20 mouse cellular contexts compared by ENCODE assay signal in genomic region chr5:37792154-37792553, GRCm38 (mm10). TPM values are rescaled to one million over a fixed set of nuclear protein-coding genes. Genes with fewer than 3 reads are reported as not detected.
DNase-seq lines count a peak whose midpoint lies in the region; ATAC-seq and TF ChIP-seq lines count a peak whose summit lies in the region.
"Had no signal": no experiment of that assay in that cellular context is flagged by ENCODE, and none has a peak within 500 bp of the region (broad histone marks: within the 10 kb centered on the region; RNA-seq: fewer than 3 reads in every experiment).

No protein-coding gene starts in this region.

- TF ChIP-seq POLR2A in testis, adult 2 months (IDR thresholded peaks at IDR 0.05; ENCODE audit: control insufficient read depth, low read depth, low read length) = no peak

- no peaks in the 10 kb centered on the region for H3K4me1 ChIP-seq in kidney, postnatal 0 days (replicated peaks; ENCODE audit: insufficient read depth, low read length)
- H3K4me1 ChIP-seq in testis, adult 2 months (ENCODE audit: control insufficient read depth, insufficient read depth, low read length) = peaks cover 7% of the 10 kb centered on the region; the same call in 1 of the 2 replicates
- H3K4me1 ChIP-seq: forebrain, embryonic 13.5 days; hindbrain, embryonic 15.5 days; kidney, embryonic 15.5 days had no signal

- ATAC-seq in kidney, postnatal 0 days (replicated peaks; ENCODE audit: low FRiP score, low read depth) = no peak
- ATAC-seq: forebrain, embryonic 13.5 days; intestine, embryonic 16.5 days; midbrain, embryonic 16.5 days had no signal

- TF ChIP-seq CTCF in gastrocnemius, adult 2 months (IDR thresholded peaks at IDR 0.05) = peak; percentile 17; the same call in 1 of the 2 replicates
- peak; percentile 25; the same call in 1 of the 2 replicates for TF ChIP-seq CTCF in kidney, postnatal 0 days (IDR thresholded peaks at IDR 0.05; ENCODE audit: low read depth)
- no peak for TF ChIP-seq CTCF in testis, adult 2 months (IDR thresholded peaks at IDR 0.05; ENCODE audit: control insufficient read depth, insufficient read depth, insufficient replicate concordance, low read depth, low read length)

- no peak overlapping the region for H3K4me2 ChIP-seq in kidney, postnatal 0 days (ENCODE audit: low read length)
- H3K4me2 ChIP-seq: forebrain, embryonic 13.5 days; hindbrain, embryonic 15.5 days; kidney, embryonic 15.5 days had no signal

- 60% methylated on average over 5 of the region's 5 CpGs for WGBS in kidney, postnatal 0 days

- intact Hi-C loops in gastrocnemius, adult 2 months (cut with DNase I) = no loop called here
- intact Hi-C loops in left cerebral cortex, postnatal 4 days (cut with DNase I) = no loop called here

- no peaks in the 10 kb centered on the region for H3K9me3 ChIP-seq in kidney, postnatal 0 days (replicated peaks; ENCODE audit: low read length)
- H3K9me3 ChIP-seq: forebrain, embryonic 13.5 days; hindbrain, embryonic 15.5 days; kidney, embryonic 15.5 days had no signal

- H3K27me3 ChIP-seq in kidney, postnatal 0 days (ENCODE audit: insufficient read depth, low read length) = no peaks in the 10 kb centered on the region
- no peaks in the 10 kb centered on the region for H3K27me3 ChIP-seq in testis, adult 2 months (ENCODE audit: control insufficient read depth, insufficient read depth, low read length)
- H3K27me3 ChIP-seq: kidney, embryonic 15.5 days had no signal

- H3K36me3 ChIP-seq in kidney, postnatal 0 days (ENCODE audit: insufficient read depth, low read length) = no peaks in the 10 kb centered on the region
- no peaks in the 10 kb centered on the region for H3K36me3 ChIP-seq in testis, adult 2 months (ENCODE audit: control insufficient read depth, insufficient read depth, low read length)
- H3K36me3 ChIP-seq: hindbrain, embryonic 15.5 days; kidney, embryonic 15.5 days had no signal

- no peak overlapping the region for H3K27ac ChIP-seq in gastrocnemius, adult 2 months
- no peak overlapping the region for H3K27ac ChIP-seq in kidney, postnatal 0 days
- no peak overlapping the region for H3K27ac ChIP-seq in testis, adult 2 months (ENCODE audit: control insufficient read depth, insufficient read depth, low read depth, low read length)
- H3K27ac ChIP-seq: forebrain, embryonic 13.5 days; hindbrain, embryonic 15.5 days; kidney, embryonic 15.5 days had no signal

- H3K9ac ChIP-seq in kidney, postnatal 0 days (ENCODE audit: low read depth, low read length) = no peak overlapping the region
- H3K9ac ChIP-seq: forebrain, embryonic 13.5 days; hindbrain, embryonic 15.5 days; kidney, embryonic 15.5 days had no signal

- no peak for DNase-seq in gastrocnemius, adult 2 months
- DNase-seq in gastrocnemius, adult 8-10 months (ENCODE audit: low spot score in 2 of 2) = no peak
- no peak for DNase-seq in kidney, postnatal 0 days (ENCODE audit: low spot score)
- DNase-seq in kidney, postnatal 36 days = no peak
- DNase-seq in testis, postnatal 10 days (ENCODE audit: low spot score) = no peak
- DNase-seq in spleen, postnatal 14 days (ENCODE audit: low spot score in 2 of 2) = no peak
- DNase-seq in left cerebral cortex, postnatal 4 days = no peak
- DNase-seq: adrenal gland, postnatal 14 days; cerebellum, adult 8-10 months; cerebellum, postnatal 36 days; gastrocnemius, postnatal 14 days; lung, adult 2 months; lung, postnatal 4 days had no signal

- no peak overlapping the region for H3K4me3 ChIP-seq in gastrocnemius, adult 2 months
- H3K4me3 ChIP-seq in kidney, postnatal 0 days (replicated peaks; ENCODE audit: low read depth, low read length) = no peak overlapping the region
- peak overlapping the region; percentile 49 for H3K4me3 ChIP-seq in testis, adult 2 months (ENCODE audit: control insufficient read depth, low read depth, low read length)
- H3K4me3 ChIP-seq: forebrain, embryonic 13.5 days; hindbrain, embryonic 15.5 days; kidney, embryonic 15.5 days had no signal

RNA-seq across cellular contexts. Expression of gene Msx1, which starts 32.2 kb away (rescaled TPM):
- total RNA-seq in gastrocnemius, adult 2 months (2021) = 1 to 10 TPM; 1.7 to 2.2 TPM
- 1 to 10 TPM; 1.2 to 1.7 (median 1.4) TPM for total RNA-seq in gastrocnemius, adult 8-10 months (2022)
- polyA plus RNA-seq in kidney, postnatal 0 days (2015; fragmentation: Nextera tagmentation; extraction: Ambion mirVana) = 2.6 and 2.8 TPM in 2 replicates
- polyA plus RNA-seq in testis, adult 2 months (2012; rRNA removed) = 0.18 TPM in 1 of 2 replicates, not detected in the other
- total RNA-seq in left cerebral cortex, postnatal 4 days (2021) = 1 to 10 TPM; 3.5 to 4.4 TPM

RNA-seq across cellular contexts. Expression of gene Cytl1, which starts 56.8 kb away (rescaled TPM):
- 1 to 10 TPM; 3.0 to 3.9 TPM for total RNA-seq in gastrocnemius, adult 2 months (2021)
- total RNA-seq in gastrocnemius, adult 8-10 months (2022) = 1 to 10 TPM; 3.4 to 6.1 (median 4.2) TPM
- polyA plus RNA-seq in kidney, postnatal 0 days (2015; fragmentation: Nextera tagmentation; extraction: Ambion mirVana) = 2.5 and 2.9 TPM in 2 replicates
- 19.5 and 21.6 TPM in 2 replicates for polyA plus RNA-seq in testis, adult 2 months (2012; rRNA removed)
- not detected for total RNA-seq in left cerebral cortex, postnatal 4 days (2021)
- polyA plus RNA-seq: forebrain, embryonic 13.5 days; liver, adult 2 months had no signal
